Mouse (Mus musculus): ENCODE data around the gene Spata7. TPM values are rescaled to one million over a fixed set of nuclear protein-coding genes. Genes with fewer than 3 reads are reported as not detected.

The Spata7 gene
- polyA plus RNA-seq (2021; fragmentation: Nextera tagmentation) = 14.6 and 17.6 TPM in 2 replicates
- long read RNA-seq, experiment 1, transcript Spata7-208 (1 exons, 2,193 nt) = minor isoform, 10 of 152 reads
- long read RNA-seq, experiment 1, transcript Spata7-201 (12 exons, 2,052 nt) = major isoform, 78 of 152 reads
- long read RNA-seq, experiment 1, partial matches to known transcripts = 10 of 152 reads
- long read RNA-seq, experiment 1, other reads (novel, unspliced or antisense) = 52 of 152 reads
- long read RNA-seq, experiment 2, transcript Spata7-201 (12 exons, 2,052 nt) = major isoform, 12 of 31 reads
- long read RNA-seq, experiment 2, partial matches to known transcripts = 7 of 31 reads
- long read RNA-seq, experiment 2, other reads (novel, unspliced or antisense) = 11 of 31 reads

GRCm38 (mm10) chr12:98627392-98628259 lies at the start of gene Spata7:
Gene Spata7, plus strand, starts transcription at chr12:98628157.

Other genes with a start within 250 kb of the Spata7 start
- gene Kcnk10, start 49.8 kb upstream of the Spata7 start, polyA plus RNA-seq (2021; fragmentation: Nextera tagmentation) = 3.7 and 4.2 TPM in 2 replicates
- gene Ptpn21, start 109.2 kb downstream of the Spata7 start, polyA plus RNA-seq (2021; fragmentation: Nextera tagmentation) = 1.8 and 2.0 TPM in 2 replicates
- 26.1 and 51.7 TPM in 2 replicates for gene Zc3h14, start 118.8 kb downstream of the Spata7 start, polyA plus RNA-seq (2021; fragmentation: Nextera tagmentation)